Mouse (Mus musculus): ENCODE results near the gene Btbd9. TPM values are rescaled to one million over a fixed set of nuclear protein-coding genes. Genes with fewer than 3 reads are reported as not detected.

Gene Btbd9
- polyA plus RNA-seq, 1 experiment = 15.3 TPM

- H3K79me2 ChIP-seq (ENCODE audit: control insufficient read depth, insufficient read depth) = peaks cover 12% of the 10 kb centered on the region
- H3K4me3 ChIP-seq (ENCODE audit: insufficient read depth, poor library complexity, severe bottlenecking) = no peak overlapping the region
- H3K79me3 ChIP-seq (ENCODE audit: low read depth) = no peaks in the 10 kb centered on the region
- no peaks in the 10 kb centered on the region for H3K27me3 ChIP-seq (ENCODE audit: control insufficient read depth, insufficient read depth, insufficient read length)
- peaks cover 20% of the 10 kb centered on the region for H3K36me3 ChIP-seq (ENCODE audit: control insufficient read depth, insufficient read depth)
- no peak for TF ChIP-seq FOSL1 (IDR thresholded peaks at IDR 0.05; ENCODE audit: insufficient read depth, low read length, poor library complexity, severe bottlenecking)
- no peak for TF ChIP-seq MYOD1 (IDR thresholded peaks at IDR 0.05; ENCODE audit: control insufficient read depth, insufficient read length, low read depth)
- no peak for TF ChIP-seq USF1 (IDR thresholded peaks at IDR 0.05; ENCODE audit: low read depth)
- TF ChIP-seq MYOG (IDR thresholded peaks at IDR 0.05; ENCODE audit: control insufficient read depth, extremely low read depth, insufficient read length) = no peak
- no peak for TF ChIP-seq CTCF (IDR thresholded peaks at IDR 0.05; ENCODE audit: control insufficient read depth, insufficient read depth, insufficient read length)
- no peak for TF ChIP-seq MAX (IDR thresholded peaks at IDR 0.05)
- no peak for TF ChIP-seq CEBPB (IDR thresholded peaks at IDR 0.05; ENCODE audit: low read depth)
- H3ac ChIP-seq (ENCODE audit: control insufficient read depth, insufficient read length, low read depth) = no peak overlapping the region
These were observed 366.0 kb downstream of the Btbd9 start for GRCm38 (mm10) chr17:30210262-30210661.

- Histone ChIP-seq H3K79me2 (ENCODE audit: control insufficient read depth, insufficient read depth) (peaks cover 62% of the 10 kb centered on the region), H3K4me3 (ENCODE audit: insufficient read depth, poor library complexity, severe bottlenecking) (no peak overlapping the region), H3ac (ENCODE audit: control insufficient read depth, insufficient read length, low read depth) (no peak overlapping the region), H3K79me3 (ENCODE audit: low read depth) (peaks cover 14% of the 10 kb centered on the region), H3K36me3 (ENCODE audit: control insufficient read depth, insufficient read depth) (peaks cover 15% of the 10 kb centered on the region), H3K27me3 (ENCODE audit: control insufficient read depth, insufficient read depth, insufficient read length) (no peaks in the 10 kb centered on the region)
- TF ChIP-seq MAX (IDR thresholded peaks at IDR 0.05) (no peak), FOSL1 (IDR thresholded peaks at IDR 0.05; ENCODE audit: insufficient read depth, low read length, poor library complexity, severe bottlenecking) (no peak), MYOD1 (IDR thresholded peaks at IDR 0.05; ENCODE audit: control insufficient read depth, insufficient read length, low read depth) (no peak), MYOG (IDR thresholded peaks at IDR 0.05; ENCODE audit: control insufficient read depth, extremely low read depth, insufficient read length) (no peak), CTCF (IDR thresholded peaks at IDR 0.05; ENCODE audit: control insufficient read depth, insufficient read depth, insufficient read length) (no peak), USF1 (IDR thresholded peaks at IDR 0.05; ENCODE audit: low read depth) (no peak), CEBPB (IDR thresholded peaks at IDR 0.05; ENCODE audit: low read depth) (no peak)
These were observed 371.0 kb downstream of the Btbd9 start for GRCm38 (mm10) chr17:30205062-30205825.

- Histone ChIP-seq H3ac (ENCODE audit: control insufficient read depth, insufficient read length, low read depth) (no peak overlapping the region), H3K79me2 (ENCODE audit: control insufficient read depth, insufficient read depth) (peaks cover 81% of the 10 kb centered on the region), H3K36me3 (ENCODE audit: control insufficient read depth, insufficient read depth) (peaks cover 20% of the 10 kb centered on the region), H3K79me3 (ENCODE audit: low read depth) (peaks cover 20% of the 10 kb centered on the region), H3K4me3 (ENCODE audit: insufficient read depth, poor library complexity, severe bottlenecking) (no peak overlapping the region), H3K27me3 (ENCODE audit: control insufficient read depth, insufficient read depth, insufficient read length) (no peaks in the 10 kb centered on the region)
- TF ChIP-seq CEBPB (IDR thresholded peaks at IDR 0.05; ENCODE audit: low read depth) (no peak), CTCF (IDR thresholded peaks at IDR 0.05; ENCODE audit: control insufficient read depth, insufficient read depth, insufficient read length) (no peak), MYOG (IDR thresholded peaks at IDR 0.05; ENCODE audit: control insufficient read depth, extremely low read depth, insufficient read length) (no peak), FOSL1 (IDR thresholded peaks at IDR 0.05; ENCODE audit: insufficient read depth, low read length, poor library complexity, severe bottlenecking) (no peak), MYOD1 (IDR thresholded peaks at IDR 0.05; ENCODE audit: control insufficient read depth, insufficient read length, low read depth) (no peak), MAX (IDR thresholded peaks at IDR 0.05) (no peak), USF1 (IDR thresholded peaks at IDR 0.05; ENCODE audit: low read depth) (no peak)
These were observed 376.0 kb downstream of the Btbd9 start for GRCm38 (mm10) chr17:30200283-30200682.

DNA sequence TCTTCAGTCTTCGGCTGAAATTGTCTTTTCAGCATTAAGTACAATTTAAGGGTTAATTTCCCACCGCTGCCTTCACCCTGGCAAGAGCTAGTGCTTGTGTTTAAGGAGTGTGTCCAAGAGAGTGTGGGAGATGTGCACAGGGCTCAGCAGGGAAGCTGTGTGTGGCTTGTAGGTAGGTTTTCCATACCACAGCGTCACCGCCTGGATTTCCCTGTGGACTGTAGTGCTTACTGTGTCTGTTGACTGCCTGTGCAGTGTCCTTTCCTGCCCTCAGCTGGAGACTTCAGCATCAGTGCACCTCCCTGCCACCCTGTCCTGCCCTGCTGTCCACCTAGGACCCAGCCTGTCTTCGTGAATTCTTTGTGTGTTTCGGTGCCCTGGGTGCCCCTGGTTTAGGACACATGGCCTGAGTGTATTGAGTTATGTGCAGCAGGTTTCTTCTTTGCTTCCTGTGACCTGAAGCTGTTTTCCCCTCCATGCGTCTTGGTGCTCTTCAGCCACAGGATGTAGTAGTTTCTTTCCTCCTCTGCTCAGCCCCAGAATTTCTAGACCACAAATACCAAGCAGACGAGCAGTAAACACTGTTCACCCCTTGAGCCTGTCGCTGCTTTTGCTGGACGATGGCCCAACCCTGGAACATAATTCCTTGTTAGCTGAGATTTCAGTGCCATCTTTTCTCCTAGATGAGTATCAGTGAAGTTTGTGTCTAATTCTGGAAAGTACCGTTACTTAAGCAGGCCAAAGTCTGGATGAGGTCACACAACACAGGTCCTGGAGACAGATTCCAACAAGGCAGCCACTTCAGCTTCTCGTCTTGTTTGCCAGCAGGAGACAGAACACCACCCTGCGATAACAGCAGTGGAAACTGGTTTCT is 376.7 kb downstream of the Btbd9 start:
- H3K79me3 ChIP-seq (ENCODE audit: low read depth) = peaks cover 24% of the 10 kb centered on the region
- peaks cover 75% of the 10 kb centered on the region for H3K79me2 ChIP-seq (ENCODE audit: control insufficient read depth, insufficient read depth)
- H3K36me3 ChIP-seq (ENCODE audit: control insufficient read depth, insufficient read depth) = peaks cover 23% of the 10 kb centered on the region
- TF ChIP-seq CTCF (IDR thresholded peaks at IDR 0.05; ENCODE audit: control insufficient read depth, insufficient read depth, insufficient read length) (no peak), USF1 (IDR thresholded peaks at IDR 0.05; ENCODE audit: low read depth) (no peak), MYOG (IDR thresholded peaks at IDR 0.05; ENCODE audit: control insufficient read depth, extremely low read depth, insufficient read length) (no peak), MYOD1 (IDR thresholded peaks at IDR 0.05; ENCODE audit: control insufficient read depth, insufficient read length, low read depth) (no peak), MAX (IDR thresholded peaks at IDR 0.05) (no peak), FOSL1 (IDR thresholded peaks at IDR 0.05; ENCODE audit: insufficient read depth, low read length, poor library complexity, severe bottlenecking) (no peak), CEBPB (IDR thresholded peaks at IDR 0.05; ENCODE audit: low read depth) (no peak)
- H3ac ChIP-seq (ENCODE audit: control insufficient read depth, insufficient read length, low read depth) = no peak overlapping the region
- H3K27me3 ChIP-seq (ENCODE audit: control insufficient read depth, insufficient read depth, insufficient read length) = no peaks in the 10 kb centered on the region
- H3K4me3 ChIP-seq (ENCODE audit: insufficient read depth, poor library complexity, severe bottlenecking) = no peak overlapping the region

DNA sequence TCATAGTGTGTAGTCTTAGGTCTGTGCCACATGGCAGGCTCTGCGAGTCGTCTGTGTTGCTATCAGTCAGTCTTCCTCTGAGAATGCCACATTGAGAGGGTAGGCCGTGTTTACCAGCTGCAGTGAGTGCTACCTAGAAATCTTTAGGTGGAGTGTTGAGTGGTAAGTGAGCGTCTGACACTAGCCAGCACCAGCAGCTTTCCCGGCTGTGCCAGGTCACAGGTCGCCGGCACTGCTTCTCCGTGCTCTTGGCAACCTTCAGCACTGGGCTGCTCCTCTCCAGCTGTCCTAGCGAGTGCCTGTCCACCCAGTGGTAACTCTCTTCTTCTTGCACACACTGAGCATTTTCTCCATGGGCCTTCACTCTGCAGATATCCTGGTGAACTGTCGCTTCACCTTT is 377.9 kb downstream of the Btbd9 start:
- no peak overlapping the region for H3ac ChIP-seq (ENCODE audit: control insufficient read depth, insufficient read length, low read depth)
- peaks cover 35% of the 10 kb centered on the region for H3K36me3 ChIP-seq (ENCODE audit: control insufficient read depth, insufficient read depth)
- peaks cover 67% of the 10 kb centered on the region for H3K79me2 ChIP-seq (ENCODE audit: control insufficient read depth, insufficient read depth)
- H3K27me3 ChIP-seq (ENCODE audit: control insufficient read depth, insufficient read depth, insufficient read length) = no peaks in the 10 kb centered on the region
- H3K4me3 ChIP-seq (ENCODE audit: insufficient read depth, poor library complexity, severe bottlenecking) = no peak overlapping the region
- TF ChIP-seq CTCF (IDR thresholded peaks at IDR 0.05; ENCODE audit: control insufficient read depth, insufficient read depth, insufficient read length) (no peak), MAX (IDR thresholded peaks at IDR 0.05) (no peak), MYOD1 (IDR thresholded peaks at IDR 0.05; ENCODE audit: control insufficient read depth, insufficient read length, low read depth) (no peak), MYOG (IDR thresholded peaks at IDR 0.05; ENCODE audit: control insufficient read depth, extremely low read depth, insufficient read length) (no peak), CEBPB (IDR thresholded peaks at IDR 0.05; ENCODE audit: low read depth) (no peak), USF1 (IDR thresholded peaks at IDR 0.05; ENCODE audit: low read depth) (no peak), FOSL1 (IDR thresholded peaks at IDR 0.05; ENCODE audit: insufficient read depth, low read length, poor library complexity, severe bottlenecking) (no peak)
- peaks cover 24% of the 10 kb centered on the region for H3K79me3 ChIP-seq (ENCODE audit: low read depth)

Data from C2C12 (cell line).